Mouse (Mus musculus) cerebellum, adult 11-12 months (tissue): ENCODE results near the gene Tmeff1.
A peak's percentile ranks its signal among the peaks of the same experiment; 100 is the strongest.

Experiments used
- DNase-seq: peaks from one replicate; pipeline ENCODE4 v3.0.0; 2022

Gene Tmeff1

GRCm38 (mm10) chr4:48584421-48585240 lies at the start of gene Tmeff1:
Gene Tmeff1, plus strand, starts transcription at chr4:48585174.
- DNase-seq, result no peak

GRCm38 (mm10) chr4:48536275-48536674 lies 48.7 kb upstream of the Tmeff1 start:
- no peak for DNase-seq

- DNase-seq, result no peak
Measured at GRCm38 (mm10) chr4:48537024-48537423, 48.0 kb upstream of the Tmeff1 start.

- no peak for DNase-seq
Measured at GRCm38 (mm10) chr4:48538581-48538980, 46.4 kb upstream of the Tmeff1 start.

GRCm38 (mm10) chr4:48539841-48540575 lies 45.0 kb upstream of the Tmeff1 start, which contains the start of gene Msantd3:
Gene Msantd3, plus strand, starts transcription at chr4:48539935.
- peak; percentile 62 for DNase-seq

- peak; percentile 48 for DNase-seq
Measured at GRCm38 (mm10) chr4:48540576-48541111, 44.3 kb upstream of the Tmeff1 start.

GRCm38 (mm10) chr4:48541526-48542250 lies 43.3 kb upstream of the Tmeff1 start:
- no peak for DNase-seq

- DNase-seq, result no peak
Measured at GRCm38 (mm10) chr4:48542351-48542750, 42.6 kb upstream of the Tmeff1 start.

- no peak for DNase-seq
Measured at GRCm38 (mm10) chr4:48543071-48543865, 41.7 kb upstream of the Tmeff1 start.

GRCm38 (mm10) chr4:48544141-48544540 lies 40.8 kb upstream of the Tmeff1 start:
- DNase-seq, result no peak

- DNase-seq, result no peak
Measured at GRCm38 (mm10) chr4:48545966-48546365, 39.0 kb upstream of the Tmeff1 start.

GRCm38 (mm10) chr4:48546568-48547496 lies 38.1 kb upstream of the Tmeff1 start:
- no peak for DNase-seq

- peak; percentile 50 for DNase-seq
Measured at GRCm38 (mm10) chr4:48548393-48549045, 36.5 kb upstream of the Tmeff1 start.

GRCm38 (mm10) chr4:48549661-48550060 lies 35.3 kb upstream of the Tmeff1 start:
- DNase-seq, result no peak

- no peak for DNase-seq
Measured at GRCm38 (mm10) chr4:48552486-48553064, 32.4 kb upstream of the Tmeff1 start.

GRCm38 (mm10) chr4:48554132-48554531 lies 30.8 kb upstream of the Tmeff1 start:
- DNase-seq, result no peak

- DNase-seq, result no peak
Measured at GRCm38 (mm10) chr4:48555729-48556128, 29.2 kb upstream of the Tmeff1 start.

- DNase-seq, result no peak
Measured at GRCm38 (mm10) chr4:48559652-48560051, 25.3 kb upstream of the Tmeff1 start.

GRCm38 (mm10) chr4:48561824-48562223 lies 23.1 kb upstream of the Tmeff1 start:
- DNase-seq, result no peak

GRCm38 (mm10) chr4:48564962-48565361 lies 20.0 kb upstream of the Tmeff1 start:
- no peak for DNase-seq
